Comparison of ENCODE assay signal across 24 mouse cellular contexts in the genomic region with DNA sequence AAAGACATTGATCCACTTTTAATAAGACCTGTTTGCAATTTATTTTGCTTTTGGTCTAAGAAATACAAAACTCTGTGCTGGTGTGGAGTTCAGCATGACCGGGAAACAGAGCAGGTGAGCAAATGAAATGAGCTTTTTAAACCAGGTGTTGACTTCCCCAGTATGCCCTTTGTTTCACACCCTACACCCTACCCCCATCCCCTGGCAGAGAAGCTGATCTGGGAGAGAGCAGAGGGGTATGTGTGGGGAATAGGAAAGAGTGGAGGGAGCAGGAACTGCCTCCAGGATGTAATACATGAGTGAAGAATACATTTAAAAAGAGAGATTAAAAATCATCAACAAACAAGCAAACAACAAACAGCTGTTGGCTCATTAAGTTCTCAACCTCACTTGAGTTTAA. TPM values are rescaled to one million over a fixed set of nuclear protein-coding genes. Genes with fewer than 3 reads are reported as not detected.
"Had no signal": no experiment of that assay in that cellular context is flagged by ENCODE, and none has a peak within 500 bp of the region (broad histone marks: within the 10 kb centered on the region; RNA-seq: fewer than 3 reads in every experiment).

No protein-coding gene starts in this region.

- H3K4me3 ChIP-seq: liver, embryonic 13.5 days; liver, embryonic 15.5 days; midbrain, embryonic 10.5 days; midbrain, embryonic 13.5 days; myocyte; neural tube, embryonic 13.5 days; neural tube, embryonic 15.5 days had no signal

- H3K4me1 ChIP-seq: liver, embryonic 13.5 days; liver, embryonic 15.5 days; midbrain, embryonic 13.5 days; neural tube, embryonic 13.5 days; neural tube, embryonic 15.5 days had no signal

- H3K9ac ChIP-seq: liver, embryonic 13.5 days; liver, embryonic 15.5 days; lung, embryonic 14.5 days; midbrain, embryonic 13.5 days; neural tube, embryonic 13.5 days; neural tube, embryonic 15.5 days had no signal

- H3K4me2 ChIP-seq: liver, embryonic 13.5 days; liver, embryonic 15.5 days; lung, embryonic 14.5 days; midbrain, embryonic 13.5 days; neural tube, embryonic 13.5 days; neural tube, embryonic 15.5 days had no signal

- H3K9me3 ChIP-seq: liver, embryonic 13.5 days; midbrain, embryonic 10.5 days; midbrain, embryonic 13.5 days; neural tube, embryonic 13.5 days; neural tube, embryonic 15.5 days had no signal

- H3K27ac ChIP-seq: liver, embryonic 13.5 days; liver, embryonic 15.5 days; midbrain, embryonic 10.5 days; midbrain, embryonic 13.5 days; neural tube, embryonic 13.5 days; neural tube, embryonic 15.5 days had no signal

- DNase-seq: liver, embryonic 13.5 days; lung, adult 18-20 months; lung, embryonic 14.5 days; lung, postnatal 10 days; lung, postnatal 4 days; retina, postnatal 1 day; right cerebral cortex, adult 18-20 months; right cerebral cortex, postnatal 25 days; right cerebral cortex, postnatal 4 days; spleen, adult 18-20 months; thymus, adult 18-20 months; thymus, postnatal 14 days; thymus, postnatal 36 days had no signal

- H3K36me3 ChIP-seq: liver, embryonic 13.5 days; liver, embryonic 15.5 days; midbrain, embryonic 10.5 days; midbrain, embryonic 13.5 days; neural tube, embryonic 13.5 days; neural tube, embryonic 15.5 days had no signal

- ATAC-seq: midbrain, embryonic 13.5 days; midbrain, embryonic 16.5 days had no signal

- H3K27me3 ChIP-seq: liver, embryonic 13.5 days; liver, embryonic 15.5 days; midbrain, embryonic 13.5 days; neural tube, embryonic 13.5 days; neural tube, embryonic 15.5 days had no signal

RNA-seq across cellular contexts. Expression of a gene that starts 47.3 kb away (rescaled TPM):
- polyA plus RNA-seq: liver, embryonic 13.5 days; liver, embryonic 15.5 days; lung, embryonic 14.5 days; lung, embryonic 16.5 days; midbrain, embryonic 10.5 days; midbrain, embryonic 13.5 days; midbrain, embryonic 16.5 days; myocyte; neural tube, embryonic 11.5 days; neural tube, embryonic 13.5 days; neural tube, embryonic 15.5 days; stomach, embryonic 14.5 days; thymus, postnatal 0 days had no signal
